Mouse (Mus musculus) gastrocnemius, postnatal 25 days (tissue): Measurements from ENCODE around the gene Nes. TPM values are rescaled to one million over a fixed set of nuclear protein-coding genes. Genes with fewer than 3 reads are reported as not detected.

Experiments
- DNase-seq: peaks from one replicate; pipeline ENCODE4 v3.0.0; 2022
- long read RNA-seq, 2 experiments: library from polyadenylated mRNA; stranded (forward); transcript quantifications; one replicate each; pipeline ENCODE4 v2.0.0; 2021
- total RNA-seq, 2 experiments: library from RNA; stranded (reverse); gene quantifications; 1 replicate in 1 of 2; 2 replicates in 1 of 2; pipeline ENCODE4 v1.2.3; 2021

The Nes gene
- 10 to 100 TPM; 21.0 to 22.0 TPM for total RNA-seq
- long read RNA-seq, experiment 1, full-length matches to known transcripts: 1 of 13 reads
- long read RNA-seq, experiment 1, partial matches to known transcripts: 0 of 13 reads
- long read RNA-seq, experiment 1, other reads (novel, unspliced or antisense): 12 of 13 reads
- long read RNA-seq, experiment 2, full-length matches to known transcripts: 1 of 14 reads
- long read RNA-seq, experiment 2, partial matches to known transcripts: 0 of 14 reads
- long read RNA-seq, experiment 2, other reads (novel, unspliced or antisense): 13 of 14 reads

DNA sequence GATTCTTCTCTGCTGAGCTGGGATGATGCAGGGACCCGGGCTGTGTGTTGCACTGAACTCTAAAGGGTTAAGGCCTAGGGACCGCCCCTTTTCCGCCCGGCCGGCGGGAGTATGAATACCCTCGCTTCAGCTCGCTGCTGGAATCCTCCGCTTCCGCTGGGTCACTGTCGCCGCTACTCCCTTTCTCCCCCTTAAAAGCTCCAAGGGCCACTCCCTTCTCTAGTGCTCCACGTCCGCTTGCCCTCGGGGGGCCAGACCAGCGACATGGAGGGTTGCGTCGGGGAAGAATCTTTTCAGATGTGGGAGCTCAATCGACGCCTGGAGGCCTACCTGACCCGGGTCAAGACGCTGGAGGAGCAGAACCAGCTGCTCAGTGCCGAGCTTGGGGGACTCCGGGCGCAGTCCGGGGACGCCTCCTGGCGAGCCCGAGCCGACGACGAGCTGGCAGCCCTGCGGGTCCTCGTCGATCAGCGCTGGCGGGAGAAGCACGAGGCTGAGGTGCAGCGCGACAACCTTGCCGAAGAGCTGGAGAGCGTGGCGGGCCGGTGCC lies at the start of gene Nes:
Nes (plus strand) TSS at position 140 of the 550 bp plus-strand sequence.
- peak; percentile 56 for DNase-seq

DNA sequence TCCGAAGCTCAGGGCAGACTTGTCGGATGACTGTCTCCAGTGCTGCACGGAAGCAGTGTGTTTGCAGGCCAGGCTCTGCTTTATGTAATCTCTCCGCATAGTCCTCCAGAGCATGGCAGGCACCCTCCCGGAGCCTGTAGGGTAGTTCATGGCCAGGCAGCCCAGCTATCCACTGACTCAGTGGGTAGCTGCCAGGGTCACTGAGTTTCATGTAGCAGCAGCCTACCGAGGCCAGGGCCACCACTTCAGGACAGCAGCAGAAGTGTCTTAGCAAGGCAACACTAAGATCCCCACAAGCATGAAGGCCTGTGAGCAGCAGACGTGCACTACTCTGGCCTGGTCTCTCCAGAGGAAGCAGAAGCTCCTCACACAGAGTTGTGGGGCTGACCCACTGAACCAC lies 45.9 kb upstream of the Nes start:
- DNase-seq: no peak

DNA sequence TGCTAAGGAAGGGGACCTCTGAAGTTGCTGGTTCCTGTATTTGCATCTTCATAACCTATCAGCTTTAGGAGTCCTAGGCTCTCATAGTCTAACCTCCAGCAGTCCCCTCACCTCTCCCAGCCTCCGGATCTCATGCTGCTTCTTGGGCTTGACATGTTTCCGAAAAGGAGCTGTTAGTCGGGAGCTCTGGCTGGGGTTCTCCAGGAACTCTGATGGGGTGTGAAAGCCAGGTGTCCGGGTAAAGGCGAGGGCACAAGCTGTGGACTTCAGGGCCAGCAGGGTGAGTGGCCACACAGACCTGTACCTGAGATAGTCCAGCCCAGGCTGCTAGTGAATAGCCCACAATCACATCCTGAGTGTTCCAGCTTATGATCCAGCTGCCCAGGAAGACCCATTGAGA lies 43.4 kb upstream of the Nes start:
- no peak for DNase-seq

DNA sequence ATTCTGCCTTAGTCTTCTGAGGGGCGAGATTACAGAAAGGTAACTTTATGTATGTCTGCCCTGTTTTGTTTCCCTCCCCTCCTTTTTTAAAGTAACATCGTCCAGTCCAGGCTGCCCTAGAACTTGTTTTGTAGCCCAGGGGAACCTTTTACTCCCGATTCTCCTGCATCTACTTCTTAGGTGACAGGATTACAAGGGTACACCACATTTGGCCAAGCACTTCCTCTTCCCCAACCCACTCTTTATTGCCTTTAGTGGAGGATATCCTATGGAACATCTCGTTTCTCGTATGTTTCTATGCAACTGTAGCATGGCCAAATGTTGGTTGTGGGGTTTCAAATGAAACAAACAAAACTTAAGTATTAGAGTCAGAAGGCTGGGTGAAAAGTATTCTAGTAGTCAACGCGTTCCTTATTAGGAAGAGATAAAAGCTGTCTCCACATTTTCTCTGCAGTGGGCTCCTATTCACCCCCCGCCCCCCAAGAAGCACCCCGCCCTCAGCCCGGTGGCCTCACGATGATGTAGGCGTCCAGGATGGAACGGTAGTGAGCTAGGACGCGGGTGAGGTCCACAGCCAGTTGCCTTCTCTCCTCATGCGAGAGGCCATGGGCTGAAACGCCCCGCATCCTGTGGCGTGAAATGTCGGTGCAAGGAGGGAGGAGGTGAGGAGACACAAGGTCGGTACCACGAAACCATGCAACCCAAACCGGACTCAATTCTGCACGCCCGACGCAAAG lies 41.4 kb upstream of the Nes start:
- DNase-seq: no peak

DNA sequence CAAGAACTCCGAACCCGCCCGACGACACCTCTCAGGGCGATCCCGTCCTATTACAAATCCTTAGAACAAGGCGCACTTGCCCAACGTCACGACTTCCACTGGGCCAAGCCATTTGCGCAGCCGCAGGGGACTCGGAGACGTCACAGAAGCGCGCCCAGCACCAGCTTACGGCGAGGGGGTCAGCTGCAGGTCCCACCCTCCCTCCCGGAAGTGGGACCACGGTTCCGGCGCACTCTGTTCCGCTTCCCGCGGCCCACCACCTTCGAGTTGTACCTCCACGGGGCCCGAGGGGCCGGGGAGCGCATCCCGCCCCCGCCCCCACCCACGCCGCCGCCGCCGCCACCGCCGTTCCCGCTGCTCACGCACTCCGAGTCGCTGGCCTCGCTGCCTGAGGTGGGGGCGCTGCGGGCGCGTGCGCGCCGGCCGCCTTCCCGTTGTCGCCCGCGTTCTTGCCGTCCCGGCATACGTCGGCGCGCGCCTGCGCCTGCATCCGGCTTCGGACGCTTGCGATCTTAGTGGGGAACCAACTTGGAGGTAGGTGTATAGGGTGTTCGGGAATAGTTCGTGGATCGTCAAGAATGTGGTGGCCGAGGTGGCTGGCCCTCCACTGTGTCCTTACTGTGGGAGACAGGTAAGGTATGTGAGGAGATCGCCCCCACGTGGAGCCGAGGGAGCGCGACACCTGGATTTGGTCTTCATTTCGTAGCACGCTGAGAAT lies 40.6 kb upstream of the Nes start, which contains the start of the genes Isg20l2 and Rrnad1:
Isg20l2 (plus strand) TSS at position 237 of the 718 bp plus-strand sequence.
Rrnad1 (minus strand) TSS at position 640 of the 718 bp plus-strand sequence.
- DNase-seq: peak; percentile 96

DNA sequence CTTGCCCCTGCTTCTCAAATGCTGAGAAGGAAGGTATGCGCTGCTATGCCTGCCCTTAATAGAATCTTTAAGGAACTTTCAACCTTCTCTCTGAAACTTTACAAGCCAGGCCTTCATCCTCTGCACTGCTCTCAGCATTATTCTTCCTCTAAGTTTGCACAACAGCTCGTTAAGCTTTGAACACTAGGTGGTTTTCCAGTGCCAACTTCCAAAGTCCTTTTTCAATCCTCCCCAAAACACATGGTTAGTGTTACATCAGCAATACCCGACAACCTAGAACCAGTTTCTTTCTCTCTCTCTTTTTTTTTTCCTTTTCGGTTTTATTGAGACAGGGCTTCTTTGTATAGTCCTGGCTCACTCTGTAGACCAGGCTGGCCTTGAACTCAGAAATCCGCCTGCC lies 36.9 kb upstream of the Nes start:
- DNase-seq: no peak

DNA sequence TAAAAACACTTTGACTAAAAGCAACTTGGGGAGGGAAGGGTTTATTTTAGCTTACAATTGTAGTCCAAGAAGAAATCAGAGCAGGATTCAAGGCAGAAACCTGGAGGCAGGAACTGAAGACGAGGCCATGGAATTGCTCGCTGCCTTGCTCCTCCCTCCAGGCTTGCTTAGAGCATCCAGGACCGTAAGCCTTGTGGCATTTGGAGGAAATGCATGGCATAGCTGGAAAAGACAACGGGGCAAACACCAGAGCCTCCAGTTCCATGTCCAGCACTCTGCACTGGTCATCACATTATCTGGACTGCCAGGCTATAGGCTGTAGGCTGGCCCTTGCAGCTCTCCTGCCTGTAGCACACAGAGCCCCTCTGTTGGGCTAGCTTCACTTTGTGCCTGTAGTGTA lies 36.4 kb upstream of the Nes start:
- no peak for DNase-seq

DNA sequence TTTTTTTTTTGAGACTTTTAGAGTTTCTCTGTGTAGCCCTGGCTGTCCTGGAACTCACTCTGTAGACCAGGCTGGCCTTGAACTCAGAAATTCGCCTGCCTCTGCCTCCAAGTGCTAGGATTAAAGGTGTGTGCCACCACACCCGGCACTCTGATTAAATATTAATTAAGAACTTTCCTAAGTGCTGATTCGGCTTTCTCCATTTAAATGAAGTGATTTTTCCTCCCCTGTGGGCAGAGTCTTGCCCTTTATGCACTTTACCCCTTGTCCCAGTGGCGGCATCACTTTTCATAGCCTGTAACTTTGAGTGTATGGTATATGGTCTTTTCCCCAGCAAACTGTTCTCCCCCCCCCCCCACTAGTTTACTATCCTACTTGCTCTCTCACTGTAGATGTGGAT lies 35.7 kb upstream of the Nes start:
- no peak for DNase-seq

DNA sequence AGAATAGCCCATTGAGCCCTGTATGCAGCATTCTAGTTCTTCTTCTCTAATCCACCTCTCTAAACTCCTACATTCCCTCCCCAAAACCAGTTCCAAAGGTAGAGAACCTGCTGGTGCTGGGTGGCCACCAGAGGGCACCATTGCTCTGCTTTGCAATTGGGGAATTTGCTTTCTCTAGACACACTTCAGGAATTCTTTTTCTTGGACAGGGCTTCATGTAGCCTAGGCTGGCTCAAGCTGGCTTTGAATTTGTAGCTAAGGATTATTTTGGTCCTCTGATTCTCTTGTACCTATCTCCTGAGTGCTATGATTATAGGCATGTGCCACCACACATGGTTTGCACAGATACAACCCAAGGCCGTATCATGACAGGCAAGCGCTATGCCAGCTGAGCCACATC lies 35.1 kb upstream of the Nes start:
- peak; percentile 37 for DNase-seq

DNA sequence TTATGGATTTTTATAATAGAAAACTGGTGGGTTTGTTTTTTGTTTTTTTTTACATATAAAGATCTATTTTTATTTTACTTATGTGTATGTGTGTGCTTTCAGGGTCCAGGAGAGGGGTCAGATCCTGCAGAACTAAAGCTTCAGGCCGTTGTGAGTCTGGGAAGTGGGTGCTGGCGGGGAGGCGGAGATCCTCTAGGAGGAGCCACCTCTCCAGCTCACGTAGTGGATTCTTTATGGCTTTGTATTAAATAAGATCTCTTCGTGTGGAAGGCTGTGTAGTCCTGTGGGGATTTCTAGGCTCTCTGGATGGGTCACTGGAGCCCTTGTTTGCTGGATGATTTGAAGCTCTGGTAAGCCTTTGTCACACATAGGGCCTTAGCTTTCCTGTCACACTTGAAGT lies 30.3 kb upstream of the Nes start:
- DNase-seq: no peak

DNA sequence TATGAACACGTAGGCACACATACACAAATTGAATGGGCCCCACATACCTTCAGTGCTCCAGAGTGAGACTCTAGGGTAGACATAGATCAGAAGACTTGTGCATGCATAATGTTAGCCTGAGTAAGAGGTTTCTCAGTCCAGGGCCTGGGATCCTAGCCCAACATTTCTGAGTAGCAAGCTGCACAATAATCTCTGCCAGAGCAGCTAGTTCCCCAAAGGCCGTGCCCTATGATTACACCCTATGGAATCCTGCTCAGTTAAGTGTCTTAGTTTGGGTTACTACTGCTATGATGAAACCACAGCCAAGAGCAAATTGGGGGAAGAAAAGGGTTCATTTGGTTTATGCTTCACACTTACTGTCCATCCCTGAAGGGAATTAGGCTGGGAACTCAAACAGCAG lies 28.4 kb upstream of the Nes start:
- no peak for DNase-seq

DNA sequence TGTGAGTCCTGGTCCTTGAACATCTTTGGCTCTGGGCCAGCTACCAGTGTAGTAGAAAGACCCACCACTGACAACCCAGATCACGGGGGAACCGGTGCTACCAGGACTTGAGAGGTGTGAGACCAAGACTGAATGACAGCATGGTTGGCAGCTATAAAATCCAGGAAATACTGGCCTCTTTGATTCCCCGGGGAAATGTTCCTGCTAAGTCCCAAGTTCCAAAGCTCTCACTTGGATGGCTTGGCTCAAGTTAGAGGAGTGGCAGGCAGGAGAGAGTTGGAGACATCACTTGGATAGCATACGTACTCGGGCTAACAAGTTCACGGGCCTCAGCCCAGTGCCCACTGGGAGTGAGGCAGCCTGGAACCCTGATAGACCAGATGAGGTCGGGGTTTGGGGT lies 27.3 kb upstream of the Nes start:
- no peak for DNase-seq

DNA sequence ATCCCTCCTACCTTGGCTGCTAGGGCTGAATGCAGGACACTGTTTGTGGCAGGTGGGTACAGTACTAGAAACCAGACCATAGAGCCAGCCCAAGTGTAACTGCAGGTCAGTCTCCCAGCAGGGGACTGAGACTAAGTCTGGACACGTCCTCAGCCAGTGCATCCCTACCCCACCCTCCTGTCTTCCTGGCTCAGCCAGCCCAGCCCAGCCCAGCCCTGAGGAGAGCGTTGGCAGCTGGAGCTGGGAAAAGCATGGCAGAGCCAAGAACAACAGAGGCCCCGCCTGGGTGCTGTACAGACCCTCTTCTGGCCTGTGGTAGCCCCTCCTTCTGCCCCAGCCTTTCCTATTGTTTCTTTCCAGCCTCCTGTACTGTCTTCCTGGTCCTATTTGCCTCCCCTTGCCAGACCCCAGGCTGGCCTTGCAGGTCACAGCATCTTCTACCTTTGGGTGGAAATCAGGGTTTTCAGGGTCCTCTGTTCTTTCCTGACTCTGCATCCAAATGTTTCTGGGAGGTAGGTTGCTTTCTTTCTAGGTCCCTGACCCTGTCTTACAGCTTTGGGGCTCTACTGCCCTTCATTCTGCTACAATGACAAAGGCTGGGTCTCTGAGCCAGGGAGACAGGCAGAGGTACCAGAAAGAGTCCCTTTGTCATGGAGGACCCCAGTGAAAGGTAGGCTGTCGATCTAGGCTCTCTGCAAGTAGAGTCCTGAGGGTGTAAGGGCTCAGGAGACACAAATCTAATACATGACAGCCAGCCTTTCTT lies 25.9 kb upstream of the Nes start:
- peak; percentile 42 for DNase-seq

DNA sequence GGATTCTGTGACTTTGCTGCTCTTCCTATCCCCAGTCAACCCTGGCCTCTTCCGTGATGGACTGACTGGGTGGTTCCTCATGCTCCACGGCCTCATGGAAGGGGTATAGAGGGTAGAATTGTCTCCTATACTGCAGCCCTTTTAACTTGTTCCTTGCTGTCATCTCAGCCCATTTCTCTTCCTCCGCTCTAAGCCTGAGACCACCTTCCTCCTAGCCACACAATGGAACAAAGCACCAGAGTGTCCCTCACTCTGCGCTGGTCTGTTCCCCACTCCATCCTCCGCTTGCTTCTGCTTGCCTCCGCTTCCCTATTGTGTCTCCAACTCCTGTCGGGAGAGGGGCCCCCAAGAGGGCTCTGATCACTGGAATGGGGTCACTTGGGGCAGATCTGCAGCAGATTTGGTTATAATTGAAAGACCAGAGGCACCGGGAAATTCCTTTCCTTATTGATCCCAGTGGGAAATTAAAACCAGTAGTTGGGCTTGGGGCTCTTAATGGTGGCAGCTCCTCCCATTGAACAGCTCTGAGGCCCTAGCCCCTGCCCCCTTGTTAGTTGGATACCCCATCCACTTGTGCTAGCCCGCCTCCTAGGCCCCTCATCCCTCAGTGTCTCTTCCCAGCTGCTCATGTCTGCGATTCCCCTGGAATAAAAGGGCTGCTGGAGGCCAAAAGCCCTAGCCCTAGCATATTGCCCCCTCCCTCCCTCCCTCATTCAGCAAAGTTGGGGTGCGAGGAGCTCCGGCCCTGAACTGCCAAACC lies 24.9 kb upstream of the Nes start:
- DNase-seq: no peak

DNA sequence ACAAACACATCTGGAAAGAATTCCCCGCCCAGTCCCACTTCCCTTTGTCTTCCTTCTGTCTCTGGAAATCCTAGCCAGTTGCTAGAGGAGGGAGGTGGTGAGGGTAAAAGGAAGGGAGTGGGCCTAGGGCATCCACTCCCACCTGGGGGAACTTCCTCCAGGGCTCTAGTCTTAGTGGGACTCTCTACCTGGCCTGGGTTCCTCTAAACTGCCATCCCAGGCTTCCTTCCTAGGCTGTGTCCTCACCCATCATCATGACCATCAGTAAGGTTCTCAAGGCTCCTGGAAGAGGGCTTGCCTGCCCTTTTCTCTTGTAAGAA lies 24.4 kb upstream of the Nes start:
- DNase-seq: no peak

DNA sequence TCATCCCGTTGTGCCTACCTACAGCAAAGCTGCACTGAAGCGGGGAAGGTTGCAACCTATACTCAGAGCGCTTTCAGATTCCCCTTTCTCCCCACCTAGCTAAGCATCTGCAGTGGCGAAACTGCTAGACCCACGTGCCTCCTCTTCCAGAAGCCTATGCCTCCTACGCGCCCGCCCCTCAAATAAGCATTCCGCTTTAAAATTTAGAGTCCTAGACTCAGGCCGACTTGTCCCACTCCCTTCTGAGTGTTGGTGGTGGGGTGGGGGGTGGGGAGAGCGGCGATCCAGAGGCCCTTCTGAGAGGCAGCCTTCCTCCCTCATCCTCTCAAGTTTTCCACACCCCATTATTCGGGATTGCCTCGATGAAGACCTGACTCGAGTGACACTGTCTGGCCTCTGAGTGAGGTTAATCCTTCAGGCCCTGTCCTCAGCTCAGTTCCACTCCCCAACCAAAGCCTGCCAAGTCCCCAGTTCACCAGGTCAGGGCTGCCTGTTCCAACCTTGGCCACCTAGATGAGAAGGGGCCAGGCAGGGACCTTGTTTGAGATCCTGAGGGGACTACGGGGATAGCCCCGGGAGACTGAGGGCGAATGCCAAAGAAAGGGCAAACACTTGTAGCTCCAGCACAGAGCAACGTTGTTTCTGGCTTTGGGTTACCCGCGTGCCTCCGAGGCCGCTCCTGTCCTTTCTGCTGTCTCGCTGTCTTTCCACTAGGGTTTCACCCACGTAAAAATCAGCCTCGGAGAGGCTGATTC lies 23.6 kb upstream of the Nes start:
- no peak for DNase-seq

DNA sequence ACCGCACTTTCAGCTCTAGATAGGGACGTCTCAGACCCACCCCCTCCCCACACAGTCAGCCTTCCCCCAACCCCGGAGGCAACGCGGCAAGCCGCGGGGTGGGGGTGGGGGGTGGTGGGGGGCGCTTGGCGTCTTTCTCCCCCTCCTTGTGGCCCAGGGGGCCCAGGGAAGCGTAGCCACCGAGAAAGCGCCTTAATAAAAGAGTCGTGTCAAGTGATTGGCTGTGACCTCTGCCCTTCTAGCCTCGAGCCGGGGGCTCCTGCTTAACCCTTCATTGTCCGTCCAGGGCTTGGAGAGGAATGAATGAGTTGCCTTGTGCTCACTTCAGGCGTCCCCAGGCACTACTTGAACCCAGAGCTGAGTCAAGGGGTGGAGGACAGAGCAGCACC lies 23.1 kb upstream of the Nes start:
- no peak for DNase-seq

DNA sequence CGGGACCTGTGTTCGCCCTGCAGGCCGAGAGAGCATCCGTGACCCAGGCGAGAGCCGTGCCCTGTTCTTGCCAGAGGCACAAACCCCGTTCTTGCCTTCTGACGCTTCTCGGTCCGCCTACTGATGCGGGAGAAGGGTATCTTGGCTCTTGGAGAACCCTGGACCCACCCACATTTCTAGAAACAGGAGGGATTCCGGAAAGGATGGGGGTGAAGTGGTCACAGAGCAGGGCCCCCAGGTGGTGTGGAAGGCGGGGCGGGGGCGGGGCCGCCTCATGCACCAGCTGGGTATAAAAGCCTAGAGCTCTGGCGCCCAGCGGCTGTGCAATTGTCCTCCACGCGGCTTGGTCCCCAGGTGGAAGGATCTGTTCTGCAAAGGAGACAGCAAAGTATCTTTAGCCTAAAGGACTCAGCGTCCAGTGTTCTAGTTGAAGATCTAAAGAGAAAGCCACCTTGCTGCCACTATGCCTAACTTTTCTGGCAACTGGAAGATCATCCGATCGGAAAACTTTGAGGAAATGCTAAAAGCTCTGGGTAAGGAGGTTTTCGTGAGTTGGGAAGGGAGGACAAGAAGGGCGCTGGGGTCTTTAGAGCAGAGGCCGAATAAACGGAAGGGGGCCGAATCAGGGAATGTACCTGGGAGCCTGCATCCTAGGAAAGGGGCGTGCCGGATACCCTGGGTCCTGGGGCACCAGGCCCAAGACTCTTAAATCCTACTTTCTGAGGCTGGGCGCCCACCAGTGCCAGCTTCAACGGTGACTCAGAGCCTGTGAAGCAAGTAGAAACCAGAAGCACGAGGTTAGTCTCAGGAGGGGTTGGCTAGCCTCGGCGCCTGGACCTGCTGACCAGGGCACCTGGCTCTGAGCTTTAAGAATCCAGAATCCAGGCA lies 22.3 kb upstream of the Nes start, which contains the start of gene Crabp2:
Crabp2 (plus strand) TSS at position 289 of the 888 bp plus-strand sequence.
- DNase-seq: no peak

DNA sequence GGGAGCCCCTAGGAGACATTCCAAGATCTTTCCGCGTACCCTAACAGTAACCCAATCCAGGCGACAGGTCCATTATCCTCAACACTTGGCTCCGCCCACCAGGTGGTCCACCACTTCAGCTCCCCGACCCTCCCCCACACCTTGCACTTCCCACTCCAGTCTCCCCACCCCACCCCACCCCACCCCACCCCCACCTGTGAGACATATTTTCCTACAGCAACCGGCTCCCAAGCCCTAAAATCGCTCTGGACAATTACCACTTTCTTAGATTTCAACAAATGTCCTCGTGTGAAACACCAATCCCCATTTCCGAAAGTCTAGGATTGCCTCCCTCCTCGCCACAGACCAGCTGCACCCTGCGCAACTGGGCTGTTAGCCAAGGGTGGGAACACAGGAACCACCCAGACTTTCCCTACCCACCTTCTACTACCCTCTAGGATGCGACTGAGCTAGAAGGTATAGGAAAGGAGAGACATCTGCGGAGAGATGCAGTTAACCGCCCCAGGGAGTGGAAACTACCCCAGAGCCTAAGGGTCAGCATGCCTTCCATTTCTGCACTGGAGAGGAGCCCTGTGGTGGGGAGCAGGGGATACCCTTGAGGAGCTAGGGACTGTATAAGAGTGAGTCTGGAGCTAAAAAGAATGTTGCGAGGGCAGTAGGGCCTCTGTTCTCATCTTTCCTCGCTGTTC lies 21.5 kb upstream of the Nes start:
- DNase-seq: no peak
